Mouse (Mus musculus): ENCODE results near the gene 1700023F06Rik. TPM values are rescaled to one million over a fixed set of nuclear protein-coding genes. Genes with fewer than 3 reads are reported as not detected.

1700023F06Rik gene
- polyA plus RNA-seq, 1 experiment: 2.0 TPM

DNA sequence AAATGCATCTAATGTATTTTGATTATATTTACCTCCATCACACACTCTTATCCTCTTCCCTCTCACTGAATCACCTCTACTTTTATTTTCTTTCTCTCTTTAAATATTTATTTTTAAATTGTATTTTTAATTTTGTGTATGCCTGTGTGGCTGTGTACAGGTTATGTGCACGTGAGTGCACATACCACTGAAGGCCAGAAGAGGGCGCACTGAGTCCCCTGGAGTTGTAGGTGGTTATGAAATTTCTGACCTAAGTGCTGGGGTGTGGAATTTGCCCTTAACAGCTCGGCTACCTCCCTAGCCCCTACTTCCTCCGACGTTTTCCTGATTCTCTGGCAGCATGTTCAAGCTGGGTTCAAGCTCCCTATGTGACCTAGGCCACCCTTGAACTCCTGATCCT lies 5.4 kb upstream of the 1700023F06Rik start:
- no peaks in the 10 kb centered on the region; the same call in 1 of the 2 replicates for H3K27me3 ChIP-seq (ENCODE audit: control insufficient read depth, insufficient read depth, low read length, poor library complexity, severe bottlenecking)
- no peak overlapping the region for H3K9ac ChIP-seq (ENCODE audit: low read depth, poor library complexity, severe bottlenecking)
- no peak for TF ChIP-seq POLR2A (IDR thresholded peaks at IDR 0.05; ENCODE audit: insufficient read depth, low read length)
- no peak for TF ChIP-seq EP300 (IDR thresholded peaks at IDR 0.05; ENCODE audit: insufficient read depth, low read depth, low read length)
- peak; percentile 37 for TF ChIP-seq CTCF (IDR thresholded peaks at IDR 0.05; ENCODE audit: low read depth, low read length)
- H3K9me3 ChIP-seq (replicated peaks; ENCODE audit: control insufficient read depth, insufficient read depth, low read length, poor library complexity, severe bottlenecking): no peaks in the 10 kb centered on the region; the same call in 1 of the 2 replicates
- no peaks in the 10 kb centered on the region for H3K36me3 ChIP-seq (ENCODE audit: control insufficient read depth, insufficient read depth, low read length, poor library complexity, severe bottlenecking)
- no peak overlapping the region for H3K27ac ChIP-seq (ENCODE audit: insufficient read depth, low read length)
- H3K4me3 ChIP-seq (ENCODE audit: low read depth, low read length): no peak overlapping the region
- no peaks in the 10 kb centered on the region for H3K4me1 ChIP-seq (ENCODE audit: control insufficient read depth, insufficient read depth, low read length)

DNA sequence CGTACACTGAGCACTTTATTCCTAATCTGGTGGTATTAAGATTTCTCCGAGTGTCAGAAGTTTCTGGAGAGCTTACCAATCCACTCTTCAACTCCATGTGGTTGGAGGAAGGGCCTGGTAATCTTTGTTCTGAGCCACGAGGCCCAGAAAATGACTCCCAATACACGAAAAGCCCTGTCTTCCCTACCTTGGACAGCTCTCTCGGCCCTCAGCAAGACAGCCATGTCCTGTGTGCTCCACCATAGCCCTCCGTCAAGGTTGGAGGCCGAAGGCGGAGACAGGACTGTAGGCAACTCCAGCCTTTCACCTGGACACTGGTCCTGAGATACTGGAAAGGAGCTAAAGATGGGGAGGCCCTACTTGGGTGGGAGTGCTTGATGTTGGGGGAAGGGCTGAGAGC lies 1.9 kb upstream of the 1700023F06Rik start:
- Histone ChIP-seq H3K9me3 (replicated peaks; ENCODE audit: control insufficient read depth, insufficient read depth, low read length, poor library complexity, severe bottlenecking) (no peaks in the 10 kb centered on the region; the same call in 1 of the 2 replicates), H3K4me1 (ENCODE audit: control insufficient read depth, insufficient read depth, low read length) (no peaks in the 10 kb centered on the region), H3K36me3 (ENCODE audit: control insufficient read depth, insufficient read depth, low read length, poor library complexity, severe bottlenecking) (no peaks in the 10 kb centered on the region), H3K27me3 (ENCODE audit: control insufficient read depth, insufficient read depth, low read length, poor library complexity, severe bottlenecking) (no peaks in the 10 kb centered on the region), H3K4me3 (ENCODE audit: low read depth, low read length) (no peak overlapping the region), H3K27ac (ENCODE audit: insufficient read depth, low read length) (no peak overlapping the region), H3K9ac (ENCODE audit: low read depth, poor library complexity, severe bottlenecking) (no peak overlapping the region)
- TF ChIP-seq EP300 (IDR thresholded peaks at IDR 0.05; ENCODE audit: insufficient read depth, low read depth, low read length) (no peak), CTCF (IDR thresholded peaks at IDR 0.05; ENCODE audit: low read depth, low read length) (no peak), POLR2A (IDR thresholded peaks at IDR 0.05; ENCODE audit: insufficient read depth, low read length) (no peak)

DNA sequence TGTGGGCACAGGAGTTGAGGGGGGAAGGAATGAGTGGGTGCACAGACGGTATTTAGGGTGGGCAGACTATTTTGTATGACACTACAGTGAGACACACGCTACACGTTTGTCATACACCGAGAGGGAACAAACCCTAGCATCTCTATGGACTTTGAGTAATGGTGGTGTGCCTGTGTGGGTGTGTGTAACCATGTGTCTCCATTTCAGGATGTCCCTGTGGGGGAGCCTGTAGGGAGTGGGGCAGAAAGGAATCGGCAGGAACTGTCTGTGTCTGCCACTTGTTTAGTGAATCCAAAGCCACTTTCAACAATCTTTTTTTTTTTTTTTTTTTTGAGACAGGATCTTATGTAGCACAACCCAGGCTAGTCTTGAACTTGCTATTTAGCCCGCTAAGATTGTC lies 2.2 kb downstream of the 1700023F06Rik start:
- Histone ChIP-seq H3K27ac (ENCODE audit: insufficient read depth, low read length) (no peak overlapping the region), H3K27me3 (ENCODE audit: control insufficient read depth, insufficient read depth, low read length, poor library complexity, severe bottlenecking) (no peaks in the 10 kb centered on the region), H3K9me3 (replicated peaks; ENCODE audit: control insufficient read depth, insufficient read depth, low read length, poor library complexity, severe bottlenecking) (no peaks in the 10 kb centered on the region), H3K4me3 (ENCODE audit: low read depth, low read length) (no peak overlapping the region), H3K4me1 (ENCODE audit: control insufficient read depth, insufficient read depth, low read length) (no peaks in the 10 kb centered on the region), H3K36me3 (ENCODE audit: control insufficient read depth, insufficient read depth, low read length, poor library complexity, severe bottlenecking) (no peaks in the 10 kb centered on the region), H3K9ac (ENCODE audit: low read depth, poor library complexity, severe bottlenecking) (no peak overlapping the region)
- TF ChIP-seq POLR2A (IDR thresholded peaks at IDR 0.05; ENCODE audit: insufficient read depth, low read length) (no peak), EP300 (IDR thresholded peaks at IDR 0.05; ENCODE audit: insufficient read depth, low read depth, low read length) (no peak), CTCF (IDR thresholded peaks at IDR 0.05; ENCODE audit: low read depth, low read length) (no peak)

DNA sequence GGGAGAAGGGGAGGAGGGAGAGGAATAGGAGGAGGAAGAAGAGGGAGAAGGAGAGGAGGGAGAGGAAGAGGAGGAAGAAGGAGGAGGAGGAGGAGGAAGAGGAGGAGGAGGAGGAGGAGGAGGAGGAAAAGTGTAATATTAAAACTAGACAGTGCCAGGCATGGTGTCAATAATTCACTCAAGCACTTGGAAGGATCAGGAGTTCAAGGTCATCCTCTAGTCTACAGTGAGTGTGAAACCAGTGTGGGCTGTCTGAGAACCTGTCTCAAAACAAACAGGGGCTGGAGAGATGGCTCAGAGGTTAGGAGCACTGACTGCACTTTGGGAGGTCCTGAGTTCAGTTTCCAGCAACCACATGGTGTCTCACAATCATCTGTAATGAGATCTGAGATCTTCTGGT lies 6.0 kb downstream of the 1700023F06Rik start:
- Histone ChIP-seq H3K27me3 (ENCODE audit: control insufficient read depth, insufficient read depth, low read length, poor library complexity, severe bottlenecking) (no peaks in the 10 kb centered on the region), H3K4me3 (ENCODE audit: low read depth, low read length) (no peak overlapping the region), H3K27ac (ENCODE audit: insufficient read depth, low read length) (no peak overlapping the region), H3K36me3 (ENCODE audit: control insufficient read depth, insufficient read depth, low read length, poor library complexity, severe bottlenecking) (no peaks in the 10 kb centered on the region), H3K9me3 (replicated peaks; ENCODE audit: control insufficient read depth, insufficient read depth, low read length, poor library complexity, severe bottlenecking) (no peaks in the 10 kb centered on the region), H3K4me1 (ENCODE audit: control insufficient read depth, insufficient read depth, low read length) (no peaks in the 10 kb centered on the region), H3K9ac (ENCODE audit: low read depth, poor library complexity, severe bottlenecking) (no peak overlapping the region)
- TF ChIP-seq EP300 (IDR thresholded peaks at IDR 0.05; ENCODE audit: insufficient read depth, low read depth, low read length) (no peak), POLR2A (IDR thresholded peaks at IDR 0.05; ENCODE audit: insufficient read depth, low read length) (no peak), CTCF (IDR thresholded peaks at IDR 0.05; ENCODE audit: low read depth, low read length) (no peak)

DNA sequence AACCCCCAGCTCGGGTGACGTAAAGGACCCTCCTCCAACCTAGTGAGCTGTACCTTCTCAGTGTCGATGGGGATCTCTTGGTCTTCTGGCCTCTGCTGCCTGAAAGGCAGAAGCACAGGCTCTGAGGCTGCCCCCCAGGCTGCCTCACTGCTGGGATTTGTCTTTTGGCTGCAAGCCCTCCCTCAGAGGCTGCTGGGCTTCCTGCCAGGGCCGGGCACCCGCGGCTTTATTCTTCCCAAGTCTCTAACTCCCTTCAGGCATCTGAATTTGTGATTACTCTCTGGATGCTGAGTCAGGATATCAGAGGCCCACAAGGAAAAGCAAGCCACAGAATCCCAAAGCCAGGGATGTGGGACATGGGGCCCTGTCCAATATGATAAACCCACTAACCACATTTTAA lies 6.7 kb downstream of the 1700023F06Rik start:
- Histone ChIP-seq H3K9me3 (replicated peaks; ENCODE audit: control insufficient read depth, insufficient read depth, low read length, poor library complexity, severe bottlenecking) (no peaks in the 10 kb centered on the region), H3K36me3 (ENCODE audit: control insufficient read depth, insufficient read depth, low read length, poor library complexity, severe bottlenecking) (no peaks in the 10 kb centered on the region), H3K9ac (ENCODE audit: low read depth, poor library complexity, severe bottlenecking) (no peak overlapping the region), H3K4me3 (ENCODE audit: low read depth, low read length) (no peak overlapping the region), H3K4me1 (ENCODE audit: control insufficient read depth, insufficient read depth, low read length) (no peaks in the 10 kb centered on the region), H3K27me3 (ENCODE audit: control insufficient read depth, insufficient read depth, low read length, poor library complexity, severe bottlenecking) (no peaks in the 10 kb centered on the region), H3K27ac (ENCODE audit: insufficient read depth, low read length) (no peak overlapping the region)
- no peak for TF ChIP-seq CTCF (IDR thresholded peaks at IDR 0.05; ENCODE audit: low read depth, low read length)
- TF ChIP-seq POLR2A (IDR thresholded peaks at IDR 0.05; ENCODE audit: insufficient read depth, low read length): no peak
- no peak for TF ChIP-seq EP300 (IDR thresholded peaks at IDR 0.05; ENCODE audit: insufficient read depth, low read depth, low read length)

DNA sequence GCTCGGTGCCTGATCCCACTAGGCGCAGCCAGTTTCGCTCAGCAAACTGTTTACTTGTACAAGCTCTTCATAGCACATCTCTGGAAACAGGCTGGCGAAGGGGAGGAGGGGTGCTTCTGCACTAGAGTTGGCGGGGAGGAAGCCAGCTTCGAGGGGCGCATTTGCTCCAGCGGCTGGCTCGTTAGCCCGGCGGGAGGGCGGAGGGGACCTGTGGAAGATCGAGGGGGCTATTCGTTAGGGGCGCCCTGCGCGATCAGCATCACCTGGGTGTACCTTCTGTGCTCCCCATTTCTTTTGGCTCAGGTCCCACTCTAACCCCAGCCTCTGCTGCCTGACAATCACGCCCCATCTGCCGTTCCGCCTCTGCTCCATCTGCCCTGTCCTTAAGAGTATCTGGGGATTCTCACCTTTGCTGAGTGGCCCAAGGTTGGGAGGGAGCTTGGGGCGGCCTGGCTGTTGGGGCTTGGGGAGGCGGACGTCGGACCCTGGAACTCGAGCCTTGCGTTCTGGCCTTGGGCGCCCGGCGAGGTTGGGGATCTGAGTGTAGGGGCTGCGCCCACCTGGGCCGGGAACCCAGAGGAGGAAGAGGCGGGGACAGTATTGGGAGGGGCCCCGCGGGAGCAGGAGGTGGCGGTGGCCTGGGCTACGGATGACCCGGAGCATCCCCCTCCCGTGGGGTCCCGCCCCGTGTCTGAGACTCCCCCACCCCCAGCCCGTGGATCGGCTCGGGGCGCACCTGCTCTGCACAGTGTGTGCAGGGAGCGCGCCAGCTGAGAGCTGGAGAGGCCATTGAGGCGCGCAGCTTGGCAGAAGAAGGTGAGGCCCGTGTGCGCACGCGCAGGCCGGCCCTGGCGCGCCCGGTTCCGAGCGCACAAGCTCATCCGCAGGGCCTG lies 9.2 kb downstream of the 1700023F06Rik start:
- TF ChIP-seq EP300 (IDR thresholded peaks at IDR 0.05; ENCODE audit: insufficient read depth, low read depth, low read length) (no peak), POLR2A (IDR thresholded peaks at IDR 0.05; ENCODE audit: insufficient read depth, low read length) (peak; percentile 37), CTCF (IDR thresholded peaks at IDR 0.05; ENCODE audit: low read depth, low read length) (no peak)
- Histone ChIP-seq H3K9ac (ENCODE audit: low read depth, poor library complexity, severe bottlenecking) (peak overlapping the region; percentile 62), H3K9me3 (replicated peaks; ENCODE audit: control insufficient read depth, insufficient read depth, low read length, poor library complexity, severe bottlenecking) (no peaks in the 10 kb centered on the region), H3K27me3 (ENCODE audit: control insufficient read depth, insufficient read depth, low read length, poor library complexity, severe bottlenecking) (no peaks in the 10 kb centered on the region), H3K36me3 (ENCODE audit: control insufficient read depth, insufficient read depth, low read length, poor library complexity, severe bottlenecking) (no peaks in the 10 kb centered on the region), H3K4me1 (ENCODE audit: control insufficient read depth, insufficient read depth, low read length) (no peaks in the 10 kb centered on the region), H3K27ac (ENCODE audit: insufficient read depth, low read length) (no peak overlapping the region), H3K4me3 (ENCODE audit: low read depth, low read length) (peak overlapping the region; percentile 88)

Measured in ES-Bruce4 (cell line).